Mouse (Mus musculus) midbrain, embryonic 14.5 days (tissue): ENCODE measurements around the gene Lst1. TPM values are rescaled to one million over a fixed set of nuclear protein-coding genes. Genes with fewer than 3 reads are reported as not detected.

Experiments
- ATAC-seq: fragments of 200-750 bp; cut with Nextera tagmentation; 2 replicates; pipeline ENCODE4 v1.8.0; 2017; ENCODE audit warnings: moderate number of reproducible peaks, moderate library complexity; ENCODE audit not compliant: low FRiP score, low TSS enrichment
- DNase-seq: peaks from one replicate; pipeline ENCODE4 v3.0.0-alpha.2; 2015
- H3K27ac ChIP-seq: fragments of 300-500 bp; sonication (generic); replicated peaks from 2 replicates; pipeline ENCODE4 v1.5.1; 2014; ENCODE audit warnings: mild to moderate bottlenecking, low read depth, low read length, moderate library complexity
- H3K27me3 ChIP-seq: fragments of 300-500 bp; sonication (generic); 2 replicates; pipeline ENCODE4 v1.6.1; 2014; ENCODE audit warnings: low read length, control low read depth, mixed read lengths; ENCODE audit not compliant: control insufficient read depth, insufficient read depth
- H3K36me3 ChIP-seq: fragments of 300-500 bp; sonication (generic); 2 replicates; pipeline ENCODE4 v1.6.1; 2014; ENCODE audit warnings: low read length, control low read depth; ENCODE audit not compliant: control insufficient read depth, insufficient read depth
- H3K4me1 ChIP-seq: fragments of 300-500 bp; sonication (generic); 2 replicates; pipeline ENCODE4 v1.6.1; 2014; ENCODE audit warnings: mild to moderate bottlenecking, antibody characterized with exemption, low read length, control low read depth; ENCODE audit not compliant: control insufficient read depth, insufficient read depth
- H3K4me2 ChIP-seq: fragments of 300-500 bp; sonication (generic); 2 replicates; pipeline ENCODE4 v1.6.1; 2014; ENCODE audit warnings: mild to moderate bottlenecking, low read length, moderate library complexity
- H3K4me3 ChIP-seq: fragments of 300-500 bp; sonication (generic); replicated peaks from 2 replicates; pipeline ENCODE4 v1.5.1; 2014; ENCODE audit warnings: low read depth, low read length
- H3K9ac ChIP-seq: fragments of 300-500 bp; sonication (generic); replicated peaks from 2 replicates; pipeline ENCODE4 v1.6.1; 2014; ENCODE audit warnings: mild to moderate bottlenecking, low read length, moderate library complexity
- H3K9me3 ChIP-seq: fragments of 300-500 bp; sonication (generic); 2 replicates; pipeline ENCODE4 v1.6.1; 2016; ENCODE audit warnings: low read length, control low read depth, mixed read lengths; ENCODE audit not compliant: control insufficient read depth
- WGBS: fragments of 180-500 bp; shearing (Covaris S2); extraction: QIAGEN DNeasy Blood & Tissue Kit; methylation state at CpG from one replicate; pipeline ENCODE4 v1.1.7; 2014; 5-methylcytosine and 5-hydroxymethylcytosine counted together
- polyA plus RNA-seq: library from polyadenylated mRNA; unstranded; fragments of >200 nt; fragmentation: Nextera tagmentation; extraction: Ambion mirVana; gene quantifications from 2 replicates; pipeline ENCODE4 v1.2.1, GENCODE M21; 2014

Gene Lst1
- polyA plus RNA-seq, 1 experiment from 2014 or later, result 9.0 TPM

DNA sequence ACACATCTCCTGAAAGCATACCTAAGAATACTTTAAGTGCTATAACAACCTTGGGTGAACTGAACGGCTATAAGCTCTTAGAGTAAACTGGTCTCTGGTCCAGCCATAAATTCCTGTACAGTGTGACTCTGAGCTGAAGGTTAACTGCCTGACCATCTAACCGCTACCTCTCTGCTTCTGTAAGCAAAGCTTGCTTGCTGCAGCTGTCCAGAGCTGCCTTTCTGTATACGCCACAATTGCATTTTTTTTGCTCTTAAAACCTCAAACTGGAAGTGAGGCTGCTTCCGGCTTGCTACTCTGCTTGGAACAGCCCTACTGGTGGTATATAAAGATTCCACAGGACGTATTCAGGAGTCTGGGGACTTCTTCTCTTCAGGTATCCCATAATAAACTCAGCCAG is 44.4 kb upstream of the Lst1 start:
- 92% methylated on average over 5 of the region's 5 CpGs for WGBS
- H3K9me3 ChIP-seq, result no peaks in the 10 kb centered on the region
- no peak overlapping the region for H3K4me3 ChIP-seq
- no peak for DNase-seq
- no peak overlapping the region for H3K4me2 ChIP-seq
- peaks cover 14% of the 10 kb centered on the region; the same call in 1 of the 2 replicates for H3K4me1 ChIP-seq
- ATAC-seq, result no peak
- no peak overlapping the region for H3K9ac ChIP-seq
- H3K27ac ChIP-seq, result no peak overlapping the region
- H3K36me3 ChIP-seq, result peaks cover 39% of the 10 kb centered on the region
- H3K27me3 ChIP-seq, result no peaks in the 10 kb centered on the region

GRCm38 (mm10) chr17:35232043-35232442 is 43.8 kb upstream of the Lst1 start:
- Histone ChIP-seq H3K4me1 (peaks cover 14% of the 10 kb centered on the region; the same call in 1 of the 2 replicates), H3K27me3 (no peaks in the 10 kb centered on the region), H3K4me3 (no peak overlapping the region), H3K9ac (no peak overlapping the region; the same call in 1 of the 2 replicates), H3K9me3 (no peaks in the 10 kb centered on the region), H3K27ac (no peak overlapping the region), H3K4me2 (peak overlapping the region; percentile 32; the same call in 1 of the 2 replicates), H3K36me3 (peaks cover 45% of the 10 kb centered on the region)
- DNase-seq (peak; percentile 93), ATAC-seq (no peak)
- WGBS, result 9% methylated on average over 12 of the region's 12 CpGs

DNA sequence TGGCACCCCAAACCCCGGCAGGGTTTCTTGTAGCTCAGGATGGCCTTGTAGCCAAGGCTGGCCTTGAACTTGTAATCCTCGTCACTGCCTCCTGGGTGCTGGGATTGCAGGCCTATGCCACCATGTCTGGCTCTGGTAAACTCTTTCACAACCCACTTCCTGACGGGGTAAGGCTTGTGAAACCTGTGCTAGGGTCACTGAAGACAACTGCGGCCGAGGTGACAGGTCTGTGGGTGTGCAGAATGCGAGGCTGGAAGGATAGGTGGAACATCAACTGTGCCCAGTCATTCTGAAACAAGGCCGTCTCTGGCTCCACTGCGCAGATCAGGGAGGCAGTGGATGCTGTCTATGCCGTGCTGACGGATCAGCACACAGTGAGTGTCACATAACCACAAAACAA is 42.8 kb upstream of the Lst1 start:
- Histone ChIP-seq H3K4me2 (no peak overlapping the region), H3K9ac (no peak overlapping the region), H3K36me3 (peaks cover 51% of the 10 kb centered on the region), H3K27ac (no peak overlapping the region), H3K4me3 (no peak overlapping the region), H3K27me3 (no peaks in the 10 kb centered on the region), H3K9me3 (no peaks in the 10 kb centered on the region), H3K4me1 (peaks cover 9% of the 10 kb centered on the region; the same call in 1 of the 2 replicates)
- DNase-seq (no peak), ATAC-seq (no peak)
- WGBS, result 94% methylated on average over 10 of the region's 10 CpGs

- WGBS, result 90% methylated on average over 14 of the region's 14 CpGs
- H3K4me1 ChIP-seq, result no peaks in the 10 kb centered on the region
- H3K36me3 ChIP-seq, result peaks cover 60% of the 10 kb centered on the region
- H3K9me3 ChIP-seq, result no peaks in the 10 kb centered on the region
- H3K9ac ChIP-seq, result no peak overlapping the region
- no peak overlapping the region for H3K27ac ChIP-seq
- no peak overlapping the region for H3K4me3 ChIP-seq
- no peak overlapping the region for H3K4me2 ChIP-seq
- DNase-seq (no peak), ATAC-seq (no peak)
- H3K27me3 ChIP-seq, result no peaks in the 10 kb centered on the region
Observed at GRCm38 (mm10) chr17:35226561-35227046, 38.4 kb upstream of the Lst1 start.

GRCm38 (mm10) chr17:35225456-35225855 is 37.2 kb upstream of the Lst1 start:
- no peak for ATAC-seq
- no peak overlapping the region for H3K4me2 ChIP-seq
- H3K27me3 ChIP-seq, result no peaks in the 10 kb centered on the region
- H3K36me3 ChIP-seq, result peaks cover 55% of the 10 kb centered on the region
- H3K4me3 ChIP-seq, result no peak overlapping the region
- H3K4me1 ChIP-seq, result no peaks in the 10 kb centered on the region
- H3K9me3 ChIP-seq, result no peaks in the 10 kb centered on the region
- H3K27ac ChIP-seq, result no peak overlapping the region
- no peak overlapping the region for H3K9ac ChIP-seq
- 95% methylated on average over 5 of the region's 5 CpGs for WGBS
- DNase-seq, result no peak

- Histone ChIP-seq H3K9ac (no peak overlapping the region), H3K4me3 (no peak overlapping the region), H3K27me3 (no peaks in the 10 kb centered on the region), H3K4me2 (no peak overlapping the region), H3K4me1 (no peaks in the 10 kb centered on the region), H3K9me3 (no peaks in the 10 kb centered on the region), H3K36me3 (peaks cover 57% of the 10 kb centered on the region), H3K27ac (no peak overlapping the region)
- ATAC-seq (no peak), DNase-seq (no peak)
- WGBS, result 92% methylated on average over 4 of the region's 4 CpGs
Observed at GRCm38 (mm10) chr17:35224641-35225040, 36.4 kb upstream of the Lst1 start.

DNA sequence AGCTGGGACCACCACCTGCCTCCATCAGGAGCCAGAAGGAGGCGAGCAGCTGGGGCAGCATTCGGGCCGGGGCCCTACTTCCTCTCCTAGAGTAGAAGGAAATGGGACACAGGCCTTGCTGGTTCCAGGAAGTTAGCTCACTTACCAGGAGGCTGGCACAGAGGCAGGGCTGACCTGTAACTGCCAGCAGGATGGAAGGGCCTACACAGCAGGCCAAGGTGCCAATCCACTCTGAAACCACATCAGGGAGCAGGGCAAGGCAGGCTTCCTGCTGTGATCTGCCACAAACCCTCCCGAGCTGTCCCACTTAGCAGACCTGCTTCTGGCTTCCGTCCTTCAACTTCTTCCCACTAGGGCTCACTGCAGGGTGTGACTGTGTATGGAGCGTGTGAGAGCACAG is 34.1 kb upstream of the Lst1 start:
- H3K36me3 ChIP-seq, result peaks cover 40% of the 10 kb centered on the region
- DNase-seq, result no peak

DNA sequence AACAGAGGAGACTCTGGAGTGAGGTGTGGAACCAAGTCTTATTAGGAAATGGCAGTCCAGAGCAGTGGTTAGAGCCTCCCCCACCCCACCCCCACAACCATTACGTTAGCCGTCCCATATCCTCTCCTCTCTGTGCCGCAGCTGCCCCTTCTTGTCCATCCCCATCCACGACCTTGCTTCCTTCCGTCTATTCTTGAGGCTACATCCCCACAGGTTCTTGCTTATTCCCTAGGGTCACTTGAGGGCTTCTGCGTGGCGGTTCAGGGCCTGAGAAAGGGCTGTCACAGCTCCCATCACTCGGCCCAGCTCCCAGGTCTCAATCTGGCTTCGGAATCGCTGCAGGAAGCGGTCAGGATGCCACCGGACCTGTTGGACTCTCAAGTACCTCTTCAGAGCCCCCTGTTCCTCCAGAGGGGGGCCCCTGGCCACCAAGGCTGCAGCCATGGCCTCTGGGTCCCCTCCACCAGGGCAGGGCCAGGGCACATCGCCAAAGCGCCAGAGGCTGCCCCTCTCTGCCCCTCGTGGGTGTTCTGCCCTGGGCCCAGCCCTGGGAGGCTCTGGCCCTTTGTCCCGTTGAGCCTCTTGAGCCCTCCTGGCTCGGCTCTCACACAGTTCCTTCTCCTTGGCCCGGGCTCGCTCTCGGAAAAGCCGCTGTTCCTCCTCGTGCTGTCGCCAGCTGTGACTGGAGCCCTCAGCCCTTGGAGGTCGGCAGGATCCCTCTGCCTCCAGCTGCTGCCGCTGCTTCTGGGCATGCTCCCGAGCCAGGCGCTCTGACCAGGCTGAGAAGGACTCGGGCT is 32.1 kb upstream of the Lst1 start, which contains the start of gene Gm16181:
Gene Gm16181, plus strand, starts transcription at position 679 of the 797 bp plus-strand sequence.
- DNase-seq, result no peak
- no peak within 1 kb of the TSS for H3K4me3 ChIP-seq
- WGBS, result 82% methylated on average over 28 of the region's 28 CpGs
- no peaks in the 10 kb centered on the region for H3K4me1 ChIP-seq
- peaks cover 32% of the 10 kb centered on the region for H3K36me3 ChIP-seq
- ATAC-seq, result no peak
- peak within 1 kb of the TSS; percentile 26; the same call in 1 of the 2 replicates for H3K9ac ChIP-seq
- no peak within 1 kb of the TSS for H3K4me2 ChIP-seq
- no peaks in the 10 kb centered on the region for H3K9me3 ChIP-seq
- H3K27me3 ChIP-seq, result no peaks in the 10 kb centered on the region
- no peak within 1 kb of the TSS for H3K27ac ChIP-seq

More for the DNA sequence above, 34.1 kb upstream of the Lst1 start:
- Histone ChIP-seq H3K4me3 (no peak overlapping the region), H3K4me2 (no peak overlapping the region), H3K4me1 (no peaks in the 10 kb centered on the region), H3K9me3 (no peaks in the 10 kb centered on the region), H3K27me3 (no peaks in the 10 kb centered on the region), H3K9ac (no peak overlapping the region), H3K27ac (no peak overlapping the region)
- WGBS, result 86% methylated on average over 6 of the region's 6 CpGs
- ATAC-seq, result no peak

- H3K4me3 ChIP-seq, result no peak overlapping the region
- H3K9ac ChIP-seq, result no peak overlapping the region
- no peaks in the 10 kb centered on the region for H3K4me1 ChIP-seq
- H3K36me3 ChIP-seq, result peaks cover 27% of the 10 kb centered on the region
- no peak overlapping the region for H3K27ac ChIP-seq
- H3K4me2 ChIP-seq, result no peak overlapping the region
- ATAC-seq (no peak), DNase-seq (no peak)
- no peaks in the 10 kb centered on the region for H3K27me3 ChIP-seq
- 91% methylated on average over 6 of the region's 6 CpGs for WGBS
- no peaks in the 10 kb centered on the region for H3K9me3 ChIP-seq
Observed at GRCm38 (mm10) chr17:35219601-35220041, 31.4 kb upstream of the Lst1 start.
